Mouse (Mus musculus) testis, adult 2 months (tissue): ENCODE measurements around the gene Adprm.

ENCODE experiments used
- CTCF ChIP-seq: fragments of 200-500 bp; IDR thresholded peaks from 2 replicates; pipeline ENCODE4 v1.5.1; 2012; ENCODE audit warnings: low read depth, mild to moderate bottlenecking, inconsistent platforms, low read length, moderate library complexity; ENCODE audit not compliant: control insufficient read depth, insufficient read depth, insufficient replicate concordance
- POLR2A ChIP-seq: fragments of 200-500 bp; IDR thresholded peaks from 2 replicates; pipeline ENCODE4 v1.6.1; 2012; ENCODE audit warnings: low read depth, mild to moderate bottlenecking, inconsistent platforms, low read length, moderate library complexity; ENCODE audit not compliant: control insufficient read depth

- no peak for TF ChIP-seq CTCF
- no peak for TF ChIP-seq POLR2A
Measured at GRCm38 (mm10) chr11:67082793-67083192, 30.4 kb upstream of the Adprm start.
